Mouse (Mus musculus): ENCODE measurements at regions not wholly inside any gene's neighbourhood (a gene's known extent, or its start where the extent isn't known, plus 50 kb on each side); places are given as distances from the start of the nearest gene placed in this dataset.
A peak's percentile ranks its signal among the peaks of the same experiment; 100 is the strongest.

- H3K36me3 ChIP-seq (ENCODE audit: control insufficient read depth, insufficient read depth): no peaks in the 10 kb centered on the region
Observed at GRCm38 (mm10) chr2:117440801-117441281, 98.0 kb upstream of the Rasgrp1 start.

DNA sequence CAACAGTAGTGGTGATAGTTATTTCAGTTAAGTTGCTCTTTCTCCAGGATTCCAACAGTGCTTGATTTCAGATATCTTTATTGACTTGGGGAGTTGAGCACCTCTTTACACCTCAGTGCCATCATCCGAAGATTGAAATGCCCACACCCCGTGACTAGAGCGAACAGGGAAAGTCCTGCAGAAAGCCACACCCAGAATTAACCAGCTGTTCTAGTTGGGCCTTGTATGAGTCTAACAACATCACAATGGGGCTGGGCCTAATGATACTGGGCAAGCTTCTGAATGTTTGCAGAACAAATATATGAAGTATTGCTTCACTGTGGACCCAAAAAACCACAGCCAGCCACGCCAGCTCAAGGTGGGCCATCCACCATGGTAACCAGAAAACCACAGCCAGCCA lies 100.1 kb upstream of the Rasgrp1 start:
- no peak overlapping the region for H3K4me3 ChIP-seq (ENCODE audit: insufficient read depth, poor library complexity, severe bottlenecking)
- no peak for TF ChIP-seq USF1 (IDR thresholded peaks at IDR 0.05; ENCODE audit: low read depth)
- TF ChIP-seq MAX (IDR thresholded peaks at IDR 0.05): no peak
- TF ChIP-seq FOSL1 (IDR thresholded peaks at IDR 0.05; ENCODE audit: insufficient read depth, low read length, poor library complexity, severe bottlenecking): no peak
- no peak for TF ChIP-seq MYOD1 (IDR thresholded peaks at IDR 0.05; ENCODE audit: control insufficient read depth, insufficient read length, low read depth)
- TF ChIP-seq MYOG (IDR thresholded peaks at IDR 0.05; ENCODE audit: control insufficient read depth, extremely low read depth, insufficient read length): no peak
- no peak for TF ChIP-seq CTCF (IDR thresholded peaks at IDR 0.05; ENCODE audit: control insufficient read depth, insufficient read depth, insufficient read length)
- TF ChIP-seq CEBPB (IDR thresholded peaks at IDR 0.05; ENCODE audit: low read depth): no peak
- H3K36me3 ChIP-seq (ENCODE audit: control insufficient read depth, insufficient read depth): no peaks in the 10 kb centered on the region
- H3ac ChIP-seq (ENCODE audit: control insufficient read depth, insufficient read length, low read depth): no peak overlapping the region
- H3K79me3 ChIP-seq (ENCODE audit: low read depth): no peaks in the 10 kb centered on the region
- H3K27me3 ChIP-seq (ENCODE audit: control insufficient read depth, insufficient read depth, insufficient read length): no peaks in the 10 kb centered on the region
- no peaks in the 10 kb centered on the region for H3K79me2 ChIP-seq (ENCODE audit: control insufficient read depth, insufficient read depth)

More at GRCm38 (mm10) chr2:117440801-117441281, 98.0 kb upstream of the Rasgrp1 start:
- H3K79me3 ChIP-seq (ENCODE audit: low read depth): no peaks in the 10 kb centered on the region
- H3K79me2 ChIP-seq (ENCODE audit: control insufficient read depth, insufficient read depth): no peaks in the 10 kb centered on the region
- H3K4me3 ChIP-seq (ENCODE audit: insufficient read depth, poor library complexity, severe bottlenecking): no peak overlapping the region
- TF ChIP-seq USF1 (IDR thresholded peaks at IDR 0.05; ENCODE audit: low read depth) (no peak), CEBPB (IDR thresholded peaks at IDR 0.05; ENCODE audit: low read depth) (no peak), CTCF (IDR thresholded peaks at IDR 0.05; ENCODE audit: control insufficient read depth, insufficient read depth, insufficient read length) (no peak), FOSL1 (IDR thresholded peaks at IDR 0.05; ENCODE audit: insufficient read depth, low read length, poor library complexity, severe bottlenecking) (no peak), MAX (IDR thresholded peaks at IDR 0.05) (no peak), MYOG (IDR thresholded peaks at IDR 0.05; ENCODE audit: control insufficient read depth, extremely low read depth, insufficient read length) (no peak), MYOD1 (IDR thresholded peaks at IDR 0.05; ENCODE audit: control insufficient read depth, insufficient read length, low read depth) (no peak)
- H3K27me3 ChIP-seq (ENCODE audit: control insufficient read depth, insufficient read depth, insufficient read length): no peaks in the 10 kb centered on the region
- no peak overlapping the region for H3ac ChIP-seq (ENCODE audit: control insufficient read depth, insufficient read length, low read depth)

GRCm38 (mm10) chr2:117444671-117445070 lies 101.9 kb upstream of the Rasgrp1 start:
- TF ChIP-seq MYOD1 (IDR thresholded peaks at IDR 0.05; ENCODE audit: control insufficient read depth, insufficient read length, low read depth) (no peak), USF1 (IDR thresholded peaks at IDR 0.05; ENCODE audit: low read depth) (no peak), MAX (IDR thresholded peaks at IDR 0.05) (no peak), CTCF (IDR thresholded peaks at IDR 0.05; ENCODE audit: control insufficient read depth, insufficient read depth, insufficient read length) (no peak), CEBPB (IDR thresholded peaks at IDR 0.05; ENCODE audit: low read depth) (no peak), FOSL1 (IDR thresholded peaks at IDR 0.05; ENCODE audit: insufficient read depth, low read length, poor library complexity, severe bottlenecking) (no peak), MYOG (IDR thresholded peaks at IDR 0.05; ENCODE audit: control insufficient read depth, extremely low read depth, insufficient read length) (no peak)
- no peaks in the 10 kb centered on the region for H3K27me3 ChIP-seq (ENCODE audit: control insufficient read depth, insufficient read depth, insufficient read length)
- no peaks in the 10 kb centered on the region for H3K79me2 ChIP-seq (ENCODE audit: control insufficient read depth, insufficient read depth)
- no peaks in the 10 kb centered on the region for H3K36me3 ChIP-seq (ENCODE audit: control insufficient read depth, insufficient read depth)
- H3K79me3 ChIP-seq (ENCODE audit: low read depth): no peaks in the 10 kb centered on the region
- no peak overlapping the region for H3ac ChIP-seq (ENCODE audit: control insufficient read depth, insufficient read length, low read depth)
- no peak overlapping the region for H3K4me3 ChIP-seq (ENCODE audit: insufficient read depth, poor library complexity, severe bottlenecking)

- Histone ChIP-seq H3K79me2 (ENCODE audit: control insufficient read depth, insufficient read depth) (no peaks in the 10 kb centered on the region), H3ac (ENCODE audit: control insufficient read depth, insufficient read length, low read depth) (no peak overlapping the region), H3K4me3 (ENCODE audit: insufficient read depth, poor library complexity, severe bottlenecking) (no peak overlapping the region), H3K27me3 (ENCODE audit: control insufficient read depth, insufficient read depth, insufficient read length) (no peaks in the 10 kb centered on the region), H3K36me3 (ENCODE audit: control insufficient read depth, insufficient read depth) (no peaks in the 10 kb centered on the region), H3K79me3 (ENCODE audit: low read depth) (no peaks in the 10 kb centered on the region)
- TF ChIP-seq CEBPB (IDR thresholded peaks at IDR 0.05; ENCODE audit: low read depth) (no peak), MAX (IDR thresholded peaks at IDR 0.05) (peak; percentile 58)
Observed at GRCm38 (mm10) chr2:117446876-117447275, 104.1 kb upstream of the Rasgrp1 start.

GRCm38 (mm10) chr2:117450172-117450865 lies 107.5 kb upstream of the Rasgrp1 start:
- Histone ChIP-seq H3K79me3 (ENCODE audit: low read depth) (no peaks in the 10 kb centered on the region), H3ac (ENCODE audit: control insufficient read depth, insufficient read length, low read depth) (no peak overlapping the region), H3K79me2 (ENCODE audit: control insufficient read depth, insufficient read depth) (no peaks in the 10 kb centered on the region), H3K27me3 (ENCODE audit: control insufficient read depth, insufficient read depth, insufficient read length) (no peaks in the 10 kb centered on the region), H3K36me3 (ENCODE audit: control insufficient read depth, insufficient read depth) (no peaks in the 10 kb centered on the region), H3K4me3 (ENCODE audit: insufficient read depth, poor library complexity, severe bottlenecking) (no peak overlapping the region)
- TF ChIP-seq FOSL1 (IDR thresholded peaks at IDR 0.05; ENCODE audit: insufficient read depth, low read length, poor library complexity, severe bottlenecking) (no peak), MAX (IDR thresholded peaks at IDR 0.05) (no peak), CTCF (IDR thresholded peaks at IDR 0.05; ENCODE audit: control insufficient read depth, insufficient read depth, insufficient read length) (peak; percentile 31)

DNA sequence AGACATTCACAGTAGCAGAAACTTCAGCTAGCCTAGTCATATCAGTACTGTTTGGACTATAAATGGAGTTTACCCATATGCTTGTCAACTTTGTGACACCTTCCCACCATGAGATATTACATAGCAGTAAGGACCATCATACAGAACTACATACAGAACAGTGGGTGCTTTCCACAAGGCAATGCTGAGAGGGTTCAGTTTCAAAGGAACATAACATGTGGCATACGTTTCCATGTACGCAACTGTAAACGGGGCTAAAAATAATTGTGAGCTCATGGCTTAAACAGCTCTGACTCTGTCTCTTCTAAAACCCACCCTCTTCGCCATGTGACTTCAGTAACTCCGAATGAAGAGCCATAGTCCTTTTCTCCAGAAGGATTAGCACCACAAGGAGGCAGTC lies 109.0 kb upstream of the Rasgrp1 start:
- TF ChIP-seq FOSL1 (IDR thresholded peaks at IDR 0.05; ENCODE audit: insufficient read depth, low read length, poor library complexity, severe bottlenecking) (no peak), CTCF (IDR thresholded peaks at IDR 0.05; ENCODE audit: control insufficient read depth, insufficient read depth, insufficient read length) (no peak), MAX (IDR thresholded peaks at IDR 0.05) (no peak), USF1 (IDR thresholded peaks at IDR 0.05; ENCODE audit: low read depth) (peak; percentile 63)
- Histone ChIP-seq H3ac (ENCODE audit: control insufficient read depth, insufficient read length, low read depth) (no peak overlapping the region), H3K27me3 (ENCODE audit: control insufficient read depth, insufficient read depth, insufficient read length) (no peaks in the 10 kb centered on the region), H3K4me3 (ENCODE audit: insufficient read depth, poor library complexity, severe bottlenecking) (no peak overlapping the region), H3K36me3 (ENCODE audit: control insufficient read depth, insufficient read depth) (no peaks in the 10 kb centered on the region), H3K79me2 (ENCODE audit: control insufficient read depth, insufficient read depth) (no peaks in the 10 kb centered on the region), H3K79me3 (ENCODE audit: low read depth) (no peaks in the 10 kb centered on the region)

Measured in C2C12 (cell line).